Mouse (Mus musculus) liver, adult 2 months (tissue): ENCODE measurements around the gene Kdm5b. TPM values are rescaled to one million over a fixed set of nuclear protein-coding genes. Genes with fewer than 3 reads are reported as not detected.

Source experiments
- DNase-seq: peaks from one replicate; pipeline ENCODE4 v3.0.0-alpha.2; 2011; ENCODE audit warnings: low read depth, low spot score; ENCODE audit errors: extremely low read depth
- H3K27ac ChIP-seq: fragments of 200-500 bp; replicated peaks from 2 replicates; pipeline ENCODE4 v1.5.1; 2012; ENCODE audit warnings: low read depth, mild to moderate bottlenecking, control low read depth, inconsistent platforms, low read length; ENCODE audit not compliant: insufficient read depth
- H3K27me3 ChIP-seq: fragments of 200-500 bp; 2 replicates; pipeline ENCODE4 v1.6.1; 2012; ENCODE audit warnings: mild to moderate bottlenecking, moderate library complexity, low read length, inconsistent platforms; ENCODE audit not compliant: control insufficient read depth, insufficient read depth
- H3K36me3 ChIP-seq: fragments of 200-500 bp; 2 replicates; pipeline ENCODE4 v1.6.1; 2012; ENCODE audit warnings: low read length, inconsistent platforms; ENCODE audit not compliant: control insufficient read depth, insufficient read depth
- H3K4me1 ChIP-seq: fragments of 200-500 bp; 2 replicates; pipeline ENCODE4 v1.6.1; 2011; ENCODE audit warnings: low read length; ENCODE audit not compliant: control insufficient read depth, insufficient read depth
- H3K4me3 ChIP-seq: fragments of 200-500 bp; 2 replicates; pipeline ENCODE4 v1.5.1; 2011; ENCODE audit warnings: low read depth, mild to moderate bottlenecking, control low read depth, low read length, moderate library complexity; ENCODE audit not compliant: insufficient read depth
- H3K79me2 ChIP-seq: fragments of 200-500 bp; 2 replicates; pipeline ENCODE4 v1.6.1; 2012; ENCODE audit warnings: inconsistent platforms, mild to moderate bottlenecking, low read length, moderate library complexity; ENCODE audit not compliant: control insufficient read depth, insufficient read depth
- H3K9ac ChIP-seq: fragments of 200-500 bp; 2 replicates; pipeline ENCODE4 v1.6.1; 2012; ENCODE audit warnings: low read depth, mild to moderate bottlenecking, control low read depth, inconsistent platforms, low read length
- CTCF ChIP-seq: fragments of 200-500 bp; IDR thresholded peaks from 2 replicates; pipeline ENCODE4 v1.5.1; 2011; ENCODE audit warnings: low read depth, low read length, control low read depth
- POLR2A ChIP-seq: fragments of 200-500 bp; IDR thresholded peaks from 2 replicates; pipeline ENCODE4 v1.6.1; 2011; ENCODE audit warnings: low read length, control low read depth; ENCODE audit not compliant: insufficient read depth; ENCODE audit errors: extremely low read depth
- WGBS: fragments of 180-500 bp; shearing (Covaris S2); methylation state at CpG from one replicate; pipeline ENCODE4 v1.1.7; 2018; 5-methylcytosine and 5-hydroxymethylcytosine counted together
- polyA plus RNA-seq: library from polyadenylated mRNA; depleted of rRNA; stranded (reverse); fragments of >200 nt; gene quantifications from 2 replicates; pipeline ENCODE4 v1.2.3, GENCODE M21; 2012
- total RNA-seq: library from RNA; depleted of rRNA; stranded (reverse); fragments of >200 nt; gene quantifications from 2 replicates; pipeline ENCODE4 v1.2.3, GENCODE M21; 2014

Gene Kdm5b
- total and polyA plus RNA-seq, 2 experiments = 6.8 to 9.2 TPM

- H3K4me3 ChIP-seq = no peak overlapping the region
- no peak for DNase-seq
- H3K79me2 ChIP-seq = no peaks in the 10 kb centered on the region
- TF ChIP-seq CTCF (no peak), POLR2A (no peak)
- WGBS = 57% methylated on average over 4 of the region's 4 CpGs
- no peaks in the 10 kb centered on the region for H3K36me3 ChIP-seq
- no peaks in the 10 kb centered on the region for H3K4me1 ChIP-seq
- peaks cover 11% of the 10 kb centered on the region for H3K27me3 ChIP-seq
- H3K27ac ChIP-seq = no peak overlapping the region
- H3K9ac ChIP-seq = no peak overlapping the region
These were observed 92.0 kb downstream of the Kdm5b start for GRCm38 (mm10) chr1:134651851-134652398.

DNA sequence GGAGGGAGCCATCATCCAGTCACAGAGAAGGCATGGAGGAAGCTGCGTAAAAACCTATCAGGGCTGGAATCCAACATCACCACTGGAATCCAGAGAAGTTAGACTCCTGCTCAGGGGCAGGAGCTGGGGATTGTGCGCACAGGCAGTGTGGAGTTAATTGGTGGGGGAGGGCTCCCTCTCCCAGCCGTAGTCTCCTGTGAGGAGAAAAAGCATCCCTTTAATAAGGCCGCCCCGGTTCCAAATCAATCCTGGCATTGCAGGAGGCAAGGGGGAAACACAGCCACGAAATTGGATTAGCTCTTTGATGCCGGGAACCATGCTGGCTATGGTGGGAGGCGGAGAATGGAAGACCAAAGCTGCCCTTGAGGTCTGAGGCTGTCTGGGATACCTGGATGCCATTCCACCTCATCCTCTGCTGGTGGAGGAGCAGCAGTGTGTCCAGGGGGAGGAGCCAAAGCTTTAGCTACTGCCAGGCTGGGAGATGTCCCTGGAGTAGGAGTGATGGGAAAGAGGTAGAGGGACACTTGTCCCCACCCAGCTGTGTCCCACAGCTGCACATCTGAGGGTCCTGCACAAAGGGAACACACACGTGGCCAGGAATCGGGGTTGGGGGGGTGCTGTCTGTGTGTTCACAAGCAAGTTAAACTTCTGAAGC lies 93.8 kb downstream of the Kdm5b start:
- H3K27ac ChIP-seq = no peak overlapping the region
- no peak for DNase-seq
- no peaks in the 10 kb centered on the region for H3K79me2 ChIP-seq
- no peak overlapping the region for H3K4me3 ChIP-seq
- TF ChIP-seq POLR2A (no peak), CTCF (no peak)
- H3K4me1 ChIP-seq = no peaks in the 10 kb centered on the region
- H3K27me3 ChIP-seq = peaks cover 1% of the 10 kb centered on the region
- H3K36me3 ChIP-seq = no peaks in the 10 kb centered on the region
- whole genome bisulfite sequencing = 40% methylated on average over 10 of the region's 10 CpGs
- no peak overlapping the region for H3K9ac ChIP-seq

GRCm38 (mm10) chr1:134658841-134659240 lies 98.9 kb downstream of the Kdm5b start:
- H3K4me3 ChIP-seq = no peak overlapping the region
- no peak overlapping the region for H3K27ac ChIP-seq
- TF ChIP-seq POLR2A (no peak), CTCF (no peak)
- DNase-seq = no peak
- no peaks in the 10 kb centered on the region for H3K36me3 ChIP-seq
- H3K27me3 ChIP-seq = no peaks in the 10 kb centered on the region
- H3K79me2 ChIP-seq = no peaks in the 10 kb centered on the region
- H3K9ac ChIP-seq = no peak overlapping the region
- WGBS = 41% methylated on average over 7 of the region's 7 CpGs
- no peaks in the 10 kb centered on the region for H3K4me1 ChIP-seq

DNA sequence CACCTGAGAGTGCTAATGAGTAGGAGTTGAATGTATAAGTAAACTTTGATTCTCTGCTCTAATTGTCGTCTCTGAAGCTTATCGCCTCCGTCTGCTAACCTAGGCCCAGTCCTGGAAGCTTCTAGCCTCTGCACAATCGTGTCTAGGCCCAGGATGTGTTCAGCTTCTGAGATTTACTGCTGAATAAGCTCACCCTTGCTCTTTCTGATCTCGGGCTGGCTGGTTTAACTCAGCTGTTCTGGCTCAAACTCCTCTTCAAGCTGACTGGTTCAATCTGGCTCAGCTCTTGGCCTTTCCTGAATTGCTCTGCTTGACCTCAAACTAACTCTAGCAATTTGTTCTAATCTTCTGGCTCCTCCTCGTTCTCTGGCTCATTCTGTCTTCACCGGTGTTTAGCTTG lies 100.2 kb downstream of the Kdm5b start:
- no peak for DNase-seq
- Histone ChIP-seq H3K27me3 (no peaks in the 10 kb centered on the region), H3K9ac (no peak overlapping the region), H3K4me3 (no peak overlapping the region), H3K27ac (no peak overlapping the region), H3K79me2 (no peaks in the 10 kb centered on the region), H3K4me1 (no peaks in the 10 kb centered on the region), H3K36me3 (no peaks in the 10 kb centered on the region)
- TF ChIP-seq CTCF (no peak), POLR2A (no peak)
- 61% methylated on average over 7 of the region's 7 CpGs for WGBS

DNA sequence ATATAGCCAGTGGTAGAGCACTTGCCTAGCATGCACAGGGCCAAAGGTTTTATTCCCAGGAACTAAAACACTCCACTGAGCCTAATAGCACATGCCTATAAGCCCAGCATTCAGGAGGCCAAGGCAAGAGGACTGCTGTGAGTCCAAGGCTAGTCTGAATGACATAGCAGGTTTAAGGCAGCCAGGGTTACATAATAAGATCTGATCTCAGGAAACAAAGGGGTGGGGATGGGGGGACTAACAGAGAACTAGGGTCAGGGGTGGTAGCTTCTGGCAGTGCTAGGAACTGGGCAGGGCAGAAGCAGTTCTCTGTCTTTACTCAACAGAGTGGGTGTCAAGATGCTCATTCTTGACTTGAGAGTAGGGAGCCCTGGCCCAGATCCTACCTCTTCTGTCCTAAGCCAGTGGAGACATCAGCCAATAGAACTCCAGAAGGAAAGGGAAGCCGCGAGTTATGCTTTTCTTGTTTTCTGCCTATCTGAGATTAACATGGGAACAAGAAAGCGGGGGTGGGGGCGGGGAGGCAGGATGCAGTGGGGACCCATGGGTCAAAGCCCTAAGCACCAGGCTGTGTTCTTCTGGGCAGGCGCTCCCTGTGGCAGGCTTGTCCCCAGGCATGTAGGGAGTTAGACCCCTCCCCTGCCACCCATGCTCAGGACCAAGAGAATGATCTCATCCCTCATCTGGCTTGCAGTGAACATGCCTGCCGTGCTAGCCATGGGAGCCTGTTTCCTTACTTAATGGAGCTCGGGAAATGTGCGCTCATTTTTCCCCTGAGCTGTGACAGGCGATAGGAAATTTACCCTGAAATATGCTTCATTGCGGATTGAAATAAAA lies 111.5 kb downstream of the Kdm5b start:
- no peaks in the 10 kb centered on the region for H3K27me3 ChIP-seq
- H3K36me3 ChIP-seq = no peaks in the 10 kb centered on the region
- WGBS = 76% methylated on average over 10 of the region's 10 CpGs
- no peak overlapping the region for H3K4me3 ChIP-seq
- TF ChIP-seq POLR2A = no peak
- no peak for TF ChIP-seq CTCF
- H3K79me2 ChIP-seq = no peaks in the 10 kb centered on the region
- no peak overlapping the region for H3K27ac ChIP-seq
- no peak for DNase-seq
- no peaks in the 10 kb centered on the region for H3K4me1 ChIP-seq
- no peak overlapping the region for H3K9ac ChIP-seq
